Mouse (Mus musculus) myocyte (in vitro differentiated cells): ENCODE results near the gene Nexmif. TPM values are rescaled to one million over a fixed set of nuclear protein-coding genes. Genes with fewer than 3 reads are reported as not detected.

ENCODE experiments used
- H3K27me3 ChIP-seq: one replicate; pipeline ENCODE4 v1.6.1; 2011; ENCODE audit not compliant: control insufficient read depth, insufficient read depth, insufficient read length
- H3K36me3 ChIP-seq: one replicate; pipeline ENCODE4 v1.6.1; 2011; ENCODE audit not compliant: control insufficient read depth, insufficient read depth
- H3K4me2 ChIP-seq: one replicate; pipeline ENCODE4 v1.6.1; 2011; ENCODE audit warnings: low read depth, control low read depth
- H3K4me3 ChIP-seq: one replicate; pipeline ENCODE4 v1.5.1; 2011; ENCODE audit warnings: mild to moderate bottlenecking, control low read depth, moderate library complexity
- H3K79me2 ChIP-seq: one replicate; pipeline ENCODE4 v1.6.1; 2011; ENCODE audit not compliant: control insufficient read depth, insufficient read depth
- H3ac ChIP-seq: one replicate; pipeline ENCODE4 v1.6.1; 2011; ENCODE audit not compliant: control insufficient read depth, insufficient read length
- CEBPB ChIP-seq: IDR thresholded peaks from 2 replicates; pipeline ENCODE4 v1.6.1; 2011; ENCODE audit warnings: mild to moderate bottlenecking, moderate library complexity; ENCODE audit not compliant: poor library complexity, insufficient read depth, severe bottlenecking
- E2F4 ChIP-seq: IDR thresholded peaks from one replicate; pipeline ENCODE4 v1.6.1; 2011; ENCODE audit warnings: mild to moderate bottlenecking, control low read depth, moderate library complexity; ENCODE audit not compliant: insufficient read depth
- MAX ChIP-seq: IDR thresholded peaks from one replicate; pipeline ENCODE4 v1.6.1; 2011; ENCODE audit warnings: low read depth, mild to moderate bottlenecking, control low read depth
- MYOD1 ChIP-seq, 3 experiments: IDR thresholded peaks; one replicate each; pipeline ENCODE4 v1.6.1; 2011; ENCODE audit warnings: control low read depth in 2 of 3, low read depth in 2 of 3, mild to moderate bottlenecking in 2 of 3, moderate library complexity in 1 of 3; ENCODE audit not compliant: insufficient read length in 2 of 3, control insufficient read depth in 1 of 3
- MYOG ChIP-seq, 3 experiments: IDR thresholded peaks; one replicate each; pipeline ENCODE4 v1.6.1; 2011; ENCODE audit warnings: control low read depth in 2 of 3, low read depth in 2 of 3, mild to moderate bottlenecking in 2 of 3; ENCODE audit not compliant: insufficient read length in 2 of 3, control insufficient read depth in 1 of 3, insufficient read depth in 1 of 3
- POLR2A ChIP-seq: IDR thresholded peaks from one replicate; pipeline ENCODE4 v1.6.1; 2011; ENCODE audit warnings: low read depth, mild to moderate bottlenecking, control low read depth, moderate library complexity; ENCODE audit not compliant: insufficient read length
- POLR2AphosphoS2 ChIP-seq: IDR thresholded peaks from one replicate; pipeline ENCODE4 v1.6.1; 2011; ENCODE audit warnings: low read depth, control low read depth; ENCODE audit not compliant: insufficient read length
- REST ChIP-seq: IDR thresholded peaks from one replicate; pipeline ENCODE4 v1.6.1; 2011; ENCODE audit warnings: mild to moderate bottlenecking, control low read depth, moderate library complexity; ENCODE audit not compliant: insufficient read depth, insufficient read length
- SRF ChIP-seq: IDR thresholded peaks from one replicate; pipeline ENCODE4 v1.6.1; 2011; ENCODE audit warnings: low read depth; ENCODE audit not compliant: control insufficient read depth, insufficient read length
- TCF12 ChIP-seq: IDR thresholded peaks from one replicate; pipeline ENCODE4 v1.6.1; 2011; ENCODE audit warnings: mild to moderate bottlenecking, control low read depth; ENCODE audit not compliant: poor library complexity, insufficient read depth, severe bottlenecking
- TCF3 ChIP-seq: IDR thresholded peaks from one replicate; pipeline ENCODE4 v1.6.1; 2011; ENCODE audit warnings: low read depth, control low read depth; ENCODE audit not compliant: insufficient read length
- USF1 ChIP-seq: IDR thresholded peaks from one replicate; pipeline ENCODE4 v1.6.1; 2011; ENCODE audit warnings: low read depth, mild to moderate bottlenecking, control low read depth, moderate library complexity
- polyA plus RNA-seq: library from polyadenylated mRNA; unstranded; fragments of >200 nt; fragmentation: generic; extraction: Trizol; gene quantifications from one replicate; pipeline ENCODE4 v1.2.1, GENCODE M21; 2012; ENCODE audit warnings: missing spikeins

The Nexmif gene
- polyA plus RNA-seq, 1 experiment, result not detected

GRCm38 (mm10) chrX:104114596-104114995 is 86.4 kb downstream of the Nexmif start:
- H3ac ChIP-seq, result no peak overlapping the region
- H3K4me3 ChIP-seq, result no peak overlapping the region
- H3K36me3 ChIP-seq, result no peaks in the 10 kb centered on the region
- no peaks in the 10 kb centered on the region for H3K27me3 ChIP-seq
- TF ChIP-seq MAX (no peak), TCF3 (no peak), USF1 (no peak), MYOG (IDR thresholded peaks at IDR 0.05; ENCODE audit: control insufficient read depth in 1 of 3, insufficient read depth in 1 of 3, insufficient read length in 2 of 3, low read depth in 2 of 3) (no peak), REST (no peak), POLR2AphosphoS2 (no peak), SRF (no peak), E2F4 (no peak), TCF12 (no peak), POLR2A (no peak), MYOD1 (IDR thresholded peaks at IDR 0.05; ENCODE audit: control insufficient read depth in 1 of 3, insufficient read length in 2 of 3, low read depth in 2 of 3) (no peak), CEBPB (no peak)
- H3K79me2 ChIP-seq, result no peaks in the 10 kb centered on the region
- H3K4me2 ChIP-seq, result no peak overlapping the region

DNA sequence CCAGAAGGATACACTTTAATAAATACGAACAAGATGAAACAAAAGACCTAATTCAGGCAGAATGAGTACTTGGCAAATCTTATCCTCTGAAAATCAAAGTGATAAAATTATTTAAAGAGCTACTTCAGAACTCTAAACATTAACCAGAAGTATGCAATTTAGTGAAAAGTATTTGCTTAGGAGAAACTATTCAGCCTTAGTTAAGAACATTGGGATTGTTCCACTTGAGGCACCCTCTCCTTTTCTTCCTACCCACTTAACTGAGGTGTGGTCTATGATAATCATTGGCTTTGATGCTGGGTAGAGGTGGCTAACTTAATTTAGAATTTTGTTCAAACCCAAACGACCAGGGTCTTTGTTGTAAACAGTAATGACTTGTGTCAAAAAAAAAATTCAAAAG is 146.1 kb downstream of the Nexmif start:
- no peak overlapping the region for H3K4me2 ChIP-seq
- H3K36me3 ChIP-seq, result no peaks in the 10 kb centered on the region
- H3K79me2 ChIP-seq, result no peaks in the 10 kb centered on the region
- TF ChIP-seq TCF12, result no peak
- no peak for TF ChIP-seq TCF3
- TF ChIP-seq MYOG (IDR thresholded peaks at IDR 0.05; ENCODE audit: control insufficient read depth in 1 of 3, insufficient read depth in 1 of 3, insufficient read length in 2 of 3, low read depth in 2 of 3), result no peak
- TF ChIP-seq USF1, result no peak
- TF ChIP-seq E2F4, result no peak
- TF ChIP-seq MAX, result no peak
- TF ChIP-seq POLR2AphosphoS2, result no peak
- TF ChIP-seq SRF, result no peak
- no peak for TF ChIP-seq POLR2A
- TF ChIP-seq MYOD1 (IDR thresholded peaks at IDR 0.05; ENCODE audit: control insufficient read depth in 1 of 3, insufficient read length in 2 of 3, low read depth in 2 of 3), result no peak
- TF ChIP-seq REST, result no peak
- no peak for TF ChIP-seq CEBPB
- H3ac ChIP-seq, result no peak overlapping the region
- no peaks in the 10 kb centered on the region for H3K27me3 ChIP-seq
- no peak overlapping the region for H3K4me3 ChIP-seq

- Histone ChIP-seq H3K4me3 (no peak overlapping the region), H3K27me3 (no peaks in the 10 kb centered on the region), H3K4me2 (no peak overlapping the region), H3ac (no peak overlapping the region), H3K36me3 (no peaks in the 10 kb centered on the region), H3K79me2 (no peaks in the 10 kb centered on the region)
- TF ChIP-seq POLR2A (no peak), MYOG (IDR thresholded peaks at IDR 0.05; ENCODE audit: control insufficient read depth in 1 of 3, insufficient read depth in 1 of 3, insufficient read length in 2 of 3, low read depth in 2 of 3) (no peak), POLR2AphosphoS2 (no peak), USF1 (no peak), SRF (no peak), CEBPB (no peak), TCF3 (no peak), MYOD1 (IDR thresholded peaks at IDR 0.05; ENCODE audit: control insufficient read depth in 1 of 3, insufficient read length in 2 of 3, low read depth in 2 of 3) (no peak), E2F4 (no peak), REST (no peak), MAX (no peak), TCF12 (no peak)
Measured at GRCm38 (mm10) chrX:104040276-104040675, 160.7 kb downstream of the Nexmif start.

DNA sequence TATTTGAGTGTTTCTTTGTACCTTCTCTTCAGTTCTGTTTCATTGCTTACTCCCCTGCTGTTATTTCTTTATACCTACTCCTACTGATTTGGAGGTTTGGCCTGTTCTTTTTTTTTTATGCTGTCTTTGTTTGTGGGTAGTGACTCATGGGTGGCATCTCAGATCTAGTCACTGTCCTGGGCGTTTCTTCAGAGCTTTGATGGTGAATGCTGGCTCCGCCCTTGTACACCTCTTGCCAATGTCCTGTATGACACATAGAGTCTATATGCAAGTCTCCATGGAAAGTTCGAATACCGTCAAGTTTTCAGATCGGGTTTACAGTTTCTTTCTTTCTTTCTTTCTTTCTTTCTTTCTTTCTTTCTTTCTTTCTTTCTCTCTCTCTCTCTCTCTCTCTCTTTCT is 167.1 kb downstream of the Nexmif start:
- Histone ChIP-seq H3K36me3 (no peaks in the 10 kb centered on the region), H3K4me3 (no peak overlapping the region), H3K27me3 (no peaks in the 10 kb centered on the region), H3K4me2 (no peak overlapping the region), H3K79me2 (no peaks in the 10 kb centered on the region), H3ac (no peak overlapping the region)
- TF ChIP-seq CEBPB (no peak), SRF (no peak), MYOG (IDR thresholded peaks at IDR 0.05; ENCODE audit: control insufficient read depth in 1 of 3, insufficient read depth in 1 of 3, insufficient read length in 2 of 3, low read depth in 2 of 3) (no peak), MAX (no peak), MYOD1 (IDR thresholded peaks at IDR 0.05; ENCODE audit: control insufficient read depth in 1 of 3, insufficient read length in 2 of 3, low read depth in 2 of 3) (no peak), E2F4 (no peak), POLR2A (no peak), TCF3 (no peak), USF1 (no peak), REST (no peak), POLR2AphosphoS2 (no peak), TCF12 (no peak)
